Mouse (Mus musculus): ENCODE data around the gene Gstm2. TPM values are rescaled to one million over a fixed set of nuclear protein-coding genes. Genes with fewer than 3 reads are reported as not detected.
"Not testable (repeated sequence)": the region's sequence is repeated elsewhere in the genome, so short reads cannot be mapped to it uniquely, and the experiment has no call there.

Gstm2 gene
- total RNA-seq, 1 experiment from 2014 or later: not detected

DNA sequence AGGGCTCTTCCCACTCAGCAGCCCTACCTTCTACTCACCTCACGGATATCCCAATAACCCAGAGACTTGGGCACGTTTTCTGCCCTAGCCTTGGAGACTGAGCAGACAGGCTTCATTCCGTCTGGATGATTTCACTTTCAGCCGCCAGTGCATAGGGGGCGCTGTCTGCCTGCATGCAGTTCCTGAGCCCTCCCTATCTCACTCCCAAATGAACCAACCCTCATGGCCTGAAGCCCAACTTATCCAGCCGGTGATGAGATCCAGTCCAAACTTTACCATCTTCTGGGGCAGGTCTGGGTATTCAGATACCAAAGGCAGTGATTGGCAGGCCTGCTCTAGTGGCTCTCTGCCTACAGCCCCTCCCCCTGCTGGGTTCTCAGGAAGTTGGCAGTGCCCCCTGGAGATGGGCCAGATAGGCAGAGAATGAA is 32.9 kb downstream of the Gstm2 start:
- ATAC-seq (replicated peaks; ENCODE audit: insufficient number of reproducible peaks, low FRiP score, low TSS enrichment, poor library complexity, severe bottlenecking): peak; percentile 61; the same call in 1 of the 2 replicates

DNA sequence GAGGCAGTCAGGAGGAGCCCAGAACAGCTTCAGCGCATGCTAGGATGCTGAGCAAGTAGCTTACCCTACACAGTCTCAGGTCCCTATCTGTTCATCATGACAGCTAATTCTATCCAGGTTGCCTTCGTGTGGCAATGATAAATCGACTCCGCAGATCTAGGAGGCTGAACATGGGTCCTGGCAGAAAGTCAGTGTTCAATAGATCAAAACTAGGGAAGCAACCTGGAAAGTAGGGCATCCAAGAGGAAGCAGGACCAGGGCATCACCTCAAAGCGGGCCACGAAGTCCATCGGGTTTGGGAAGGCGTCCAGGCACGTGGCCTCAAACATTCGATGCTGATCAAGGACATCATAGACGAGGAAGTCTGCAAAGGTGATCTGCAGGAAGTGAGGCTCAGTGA is 35.7 kb downstream of the Gstm2 start:
- no peak for ATAC-seq (replicated peaks; ENCODE audit: insufficient number of reproducible peaks, low FRiP score, low TSS enrichment, poor library complexity, severe bottlenecking)

DNA sequence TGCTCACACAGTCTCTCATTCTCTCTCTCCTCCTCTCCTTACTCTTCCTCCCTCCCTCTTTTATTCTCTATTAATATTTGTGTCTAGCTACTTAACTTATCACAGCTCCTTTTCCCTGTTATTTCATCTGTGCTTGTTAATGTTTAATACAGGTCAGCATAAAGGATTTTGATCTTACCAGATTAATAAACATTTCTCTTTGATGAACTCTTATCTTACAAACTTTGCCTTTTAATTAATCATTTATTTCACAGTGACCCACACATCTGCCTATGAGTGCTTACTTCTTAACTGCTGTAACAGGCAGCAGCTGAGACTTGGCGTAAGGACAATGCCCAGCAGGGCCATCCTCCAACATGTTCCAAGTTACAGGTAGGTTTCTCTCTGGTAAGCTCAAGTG is 36.8 kb downstream of the Gstm2 start:
- not testable (repeated sequence) for ATAC-seq (replicated peaks; ENCODE audit: insufficient number of reproducible peaks, low FRiP score, low TSS enrichment, poor library complexity, severe bottlenecking)

DNA sequence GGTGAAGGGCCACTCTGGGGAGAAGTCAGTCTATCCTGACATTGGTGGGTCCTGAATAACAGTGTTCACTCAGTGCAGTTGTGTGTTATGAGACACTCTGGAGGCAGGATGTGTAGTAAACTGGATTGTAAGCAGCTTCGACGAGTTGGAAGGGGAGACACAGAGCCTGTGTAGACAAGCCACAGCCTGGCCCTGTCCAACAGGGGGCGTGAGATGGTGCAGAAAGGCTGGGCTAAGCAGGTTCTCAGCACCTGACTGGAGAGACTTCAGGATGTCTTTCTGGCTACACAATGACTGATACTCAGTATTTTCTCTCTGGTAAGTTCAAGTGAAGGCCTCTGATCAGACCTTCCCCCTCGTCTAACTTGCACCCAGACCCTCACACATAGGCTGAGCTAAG is 40.5 kb downstream of the Gstm2 start:
- ATAC-seq (replicated peaks; ENCODE audit: insufficient number of reproducible peaks, low FRiP score, low TSS enrichment, poor library complexity, severe bottlenecking): no peak

DNA sequence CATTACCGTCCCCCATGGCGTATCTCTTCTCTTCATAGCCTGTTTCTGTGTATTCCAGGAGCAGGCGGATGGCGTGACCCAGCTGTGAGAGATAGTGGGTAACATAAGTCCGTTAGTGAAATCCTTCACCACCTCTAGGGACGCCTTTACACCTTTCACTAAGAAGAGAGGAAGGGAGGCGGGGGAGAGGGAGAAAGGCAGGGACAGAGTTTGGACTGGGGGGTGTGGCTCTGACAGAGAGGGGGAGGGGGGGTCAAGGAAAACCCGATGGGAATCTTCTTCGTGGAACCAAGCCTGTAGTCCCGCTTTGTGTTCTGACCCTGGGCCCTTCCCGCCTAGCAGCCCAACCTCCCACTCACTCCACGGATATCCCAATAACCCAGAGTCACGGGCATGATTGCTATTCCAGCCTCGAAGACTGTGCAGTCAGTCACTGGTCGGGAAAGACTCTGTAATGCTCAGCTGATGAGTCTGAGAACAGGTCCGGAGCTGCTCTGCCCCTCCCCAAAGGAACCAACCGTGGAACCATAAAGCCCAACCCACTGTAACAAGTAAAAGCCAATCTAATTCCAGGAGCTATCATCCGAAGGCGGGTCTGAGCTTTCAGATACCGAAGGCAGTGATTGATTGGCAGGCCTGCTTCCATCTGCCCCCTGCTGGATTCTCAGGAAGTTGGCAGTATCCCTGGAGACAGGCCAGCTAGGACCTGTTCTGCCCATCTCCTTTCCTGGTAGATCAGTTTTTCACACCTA is 42.8 kb downstream of the Gstm2 start, which contains the start of gene Gstm6:
TSS of gene Gstm6 (minus strand) at position 511 of the 752 bp plus-strand sequence.
- no peak for ATAC-seq (replicated peaks; ENCODE audit: insufficient number of reproducible peaks, low FRiP score, low TSS enrichment, poor library complexity, severe bottlenecking)

DNA sequence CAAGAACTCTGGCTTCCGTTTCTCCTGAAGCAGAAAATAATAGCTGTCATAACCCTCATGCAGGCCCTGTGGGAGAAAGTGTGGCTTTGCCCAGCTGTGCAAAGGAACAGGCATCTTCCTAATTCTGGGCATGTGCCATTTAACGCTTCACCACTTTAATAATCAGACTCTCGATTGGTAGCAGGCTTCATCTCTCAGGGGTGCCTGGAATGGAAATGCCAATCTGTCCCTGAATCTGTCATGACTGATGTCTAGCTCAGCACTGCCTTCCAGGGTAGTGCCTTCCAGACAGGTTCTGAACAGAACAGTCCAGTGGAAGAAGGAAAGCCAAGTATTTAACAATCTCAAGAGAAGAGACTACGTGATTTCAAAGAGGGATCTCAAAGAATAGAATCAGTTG is 45.0 kb downstream of the Gstm2 start:
- ATAC-seq (replicated peaks; ENCODE audit: insufficient number of reproducible peaks, low FRiP score, low TSS enrichment, poor library complexity, severe bottlenecking): no peak

DNA sequence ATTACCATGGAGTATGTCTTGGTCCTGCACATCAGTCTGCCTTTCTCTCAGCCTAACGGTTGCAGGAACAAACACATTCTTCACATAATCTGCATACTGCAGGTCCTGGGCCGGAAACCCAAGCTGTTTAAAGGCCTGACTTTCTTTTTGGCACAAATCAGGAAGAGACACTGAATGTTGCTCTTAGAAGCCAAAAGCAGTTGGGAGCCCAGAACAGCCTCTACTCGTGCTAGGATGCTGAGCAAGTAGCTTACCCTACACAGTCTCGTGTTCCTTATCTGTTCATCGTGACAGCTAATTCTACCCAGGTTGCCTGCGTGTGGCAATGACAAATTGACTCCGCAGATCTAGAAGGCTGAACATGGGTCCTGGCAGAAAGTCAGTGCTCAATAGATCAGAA is 45.7 kb downstream of the Gstm2 start:
- ATAC-seq (replicated peaks; ENCODE audit: insufficient number of reproducible peaks, low FRiP score, low TSS enrichment, poor library complexity, severe bottlenecking): no peak

DNA sequence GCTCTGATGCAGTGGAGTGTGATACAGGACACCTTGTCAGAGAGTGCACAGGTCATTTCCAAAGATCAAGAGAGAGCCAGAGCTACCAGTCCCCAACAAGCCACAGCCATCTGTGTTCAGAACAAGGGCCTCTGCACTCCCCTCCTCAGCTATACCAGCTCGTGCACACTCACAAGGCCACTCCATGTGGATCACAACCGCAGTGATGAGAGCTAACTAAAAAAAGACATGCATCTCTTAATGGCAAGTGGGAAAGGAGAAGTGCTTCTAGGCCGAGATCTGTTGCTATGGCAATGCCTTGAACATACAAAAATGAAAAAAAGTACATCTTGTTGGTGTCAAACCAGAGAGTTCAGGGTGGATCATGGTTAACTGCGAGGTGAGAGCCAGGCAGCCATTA is 46.4 kb downstream of the Gstm2 start:
- ATAC-seq (replicated peaks; ENCODE audit: insufficient number of reproducible peaks, low FRiP score, low TSS enrichment, poor library complexity, severe bottlenecking): no peak

DNA sequence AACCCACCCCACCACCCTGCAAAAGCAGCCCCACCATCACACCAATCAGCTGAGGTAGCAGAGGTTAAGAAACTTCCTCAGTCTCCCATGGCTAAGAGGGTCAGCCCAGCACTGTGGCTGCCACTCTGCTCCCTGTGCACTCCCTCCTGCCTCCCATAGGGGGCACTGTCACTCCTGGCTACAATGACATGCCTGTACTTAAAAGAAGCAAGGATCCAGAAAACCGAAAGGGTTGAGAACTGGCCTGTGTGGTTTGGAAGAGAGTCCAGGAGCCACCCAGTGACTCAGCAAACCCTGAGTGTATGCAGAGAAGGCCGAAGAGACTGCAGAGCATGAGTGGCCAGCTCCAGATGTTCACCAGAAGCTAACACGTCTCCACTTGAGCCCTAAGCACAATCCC is 46.9 kb downstream of the Gstm2 start:
- ATAC-seq (replicated peaks; ENCODE audit: insufficient number of reproducible peaks, low FRiP score, low TSS enrichment, poor library complexity, severe bottlenecking): peak; percentile 75

DNA sequence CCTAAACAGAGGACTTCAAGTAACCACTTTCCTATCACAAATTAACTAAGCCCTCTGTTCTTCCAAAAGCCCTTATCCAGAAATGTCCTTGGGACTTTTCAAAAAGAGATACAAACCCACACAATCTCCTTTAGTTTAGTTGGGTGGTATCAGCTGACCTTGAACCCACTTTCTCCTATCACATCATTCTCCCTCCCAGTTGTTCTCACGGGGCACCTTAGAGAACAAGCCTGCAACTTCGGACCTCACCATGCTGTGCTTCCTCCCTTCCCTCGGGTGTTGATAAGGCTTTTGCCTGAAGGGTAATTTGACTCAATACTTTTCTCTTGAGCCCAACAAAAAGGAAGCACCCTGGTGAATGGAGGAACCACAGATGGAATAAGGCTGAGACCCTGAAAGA is 50.4 kb downstream of the Gstm2 start:
- no peak for ATAC-seq (replicated peaks; ENCODE audit: insufficient number of reproducible peaks, low FRiP score, low TSS enrichment, poor library complexity, severe bottlenecking)

DNA sequence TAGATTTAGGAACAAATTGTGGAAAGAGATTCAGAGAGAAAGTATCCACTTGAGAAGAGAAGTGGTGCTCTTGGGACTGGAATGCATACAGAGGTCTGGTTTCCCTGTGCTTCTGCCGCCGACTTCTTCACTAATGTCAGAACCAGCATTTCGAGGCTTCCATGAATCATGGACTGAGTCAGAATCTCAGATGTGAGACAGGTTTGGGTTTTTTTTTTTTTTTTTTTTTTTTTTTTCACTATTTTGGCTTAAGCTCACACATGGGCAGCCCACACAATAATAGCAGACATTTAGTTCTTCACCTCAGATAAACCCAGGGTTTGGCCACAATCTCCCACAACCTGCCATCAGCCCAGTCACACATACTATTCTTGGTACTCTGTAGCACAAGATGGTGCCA is 51.0 kb downstream of the Gstm2 start:
- no peak for ATAC-seq (replicated peaks; ENCODE audit: insufficient number of reproducible peaks, low FRiP score, low TSS enrichment, poor library complexity, severe bottlenecking)

DNA sequence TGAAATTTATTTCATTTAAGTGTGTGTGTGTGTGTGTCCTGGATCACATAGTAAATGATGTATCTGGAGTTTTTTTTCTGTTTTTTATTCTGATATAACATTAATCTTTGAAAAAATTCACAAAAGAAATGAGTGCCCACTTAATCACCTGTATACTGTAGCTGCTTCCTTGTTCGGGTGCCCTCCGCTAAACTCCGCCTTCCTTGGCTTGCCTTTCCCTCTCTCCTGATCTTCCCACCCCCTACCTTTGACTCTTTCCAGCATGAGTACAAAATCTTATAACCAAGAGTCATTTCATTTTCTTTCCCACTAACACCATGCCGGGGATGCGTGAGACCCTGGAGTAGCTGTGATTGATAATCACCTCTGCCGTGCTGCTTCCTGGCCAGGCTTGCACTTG is 54.1 kb downstream of the Gstm2 start:
- ATAC-seq (replicated peaks; ENCODE audit: insufficient number of reproducible peaks, low FRiP score, low TSS enrichment, poor library complexity, severe bottlenecking): no peak

Other genes with a start within 250 kb of the Gstm2 start
- 18.1 to 110 TPM (median 76.3 TPM) in 3 replicates for gene Csf1, start 226.0 kb downstream of the Gstm2 start, total RNA-seq (2017)
- not detected in 3 replicates for gene Eps8l3, start 109.2 kb downstream of the Gstm2 start, total RNA-seq (2017)
- gene Gstm5, start 90.6 kb downstream of the Gstm2 start, total RNA-seq (2017): 5.0 to 6.9 TPM in 2 of 3 replicates, not detected in the other
- not detected in 3 replicates for gene Gstm7, start 54.6 kb downstream of the Gstm2 start, total RNA-seq (2017)
- not detected in 3 replicates for gene Gstm6, start 42.7 kb downstream of the Gstm2 start, total RNA-seq (2017)
- not detected in 3 replicates for gene Gstm3, start 17.2 kb downstream of the Gstm2 start, total RNA-seq (2017)
- gene Gstm1, start 31.5 kb upstream of the Gstm2 start, total RNA-seq (2017): 43.8 to 75.0 TPM (median 64.1 TPM) in 3 replicates
- gene Gstm4, start 58.4 kb upstream of the Gstm2 start, total RNA-seq (2017): 7.4 to 12.4 TPM (median 8.4 TPM) in 3 replicates
- 15.6 to 22.0 TPM (median 18.4 TPM) in 3 replicates for gene Ampd2, start 100.2 kb upstream of the Gstm2 start, total RNA-seq (2017)
- not detected in 3 replicates for gene Gnat2, start 106.3 kb upstream of the Gstm2 start, total RNA-seq (2017)
- 156 to 172 TPM (median 164 TPM) in 3 replicates for gene Gnai3, start 159.7 kb upstream of the Gstm2 start, total RNA-seq (2017)
- gene Gpr61, start 168.4 kb upstream of the Gstm2 start, total RNA-seq (2017): not detected in 3 replicates
- gene Amigo1, start 199.9 kb upstream of the Gstm2 start, total RNA-seq (2017): 3.7 to 6.2 TPM (median 4.2 TPM) in 3 replicates
- gene Cyb561d1, start 214.8 kb upstream of the Gstm2 start, total RNA-seq (2017): 13.0 to 22.3 TPM (median 15.0 TPM) in 3 replicates
- 4.0 to 7.1 TPM (median 6.8 TPM) in 3 replicates for gene Atxn7l2, start 224.5 kb upstream of the Gstm2 start, total RNA-seq (2017)
- not detected in 3 replicates for gene Sypl2, start 240.2 kb upstream of the Gstm2 start, total RNA-seq (2017)

All from monocyte, adult 5-6 weeks (primary cell).